Mouse (Mus musculus) E14TG2a.4 (cell line): Measurements from ENCODE around the gene Smg9.

ENCODE experiments used
- H3K27me3 ChIP-seq: 2 replicates; pipeline ENCODE4 v1.6.1; 2014; ENCODE audit warnings: low read length, control low read depth; ENCODE audit not compliant: insufficient read depth
- H3K36me3 ChIP-seq: 2 replicates; pipeline ENCODE4 v1.6.1; 2014; ENCODE audit warnings: low read length, control low read depth; ENCODE audit not compliant: insufficient read depth
- H3K4me1 ChIP-seq: replicated peaks from 2 replicates; pipeline ENCODE4 v1.6.1; 2014; ENCODE audit warnings: low read depth, low read length, control low read depth
- H3K4me3 ChIP-seq: replicated peaks from 2 replicates; pipeline ENCODE4 v1.5.1; 2014; ENCODE audit warnings: mild to moderate bottlenecking, low read length
- H3K9me3 ChIP-seq: 2 replicates; pipeline ENCODE4 v1.6.1; 2014; ENCODE audit warnings: low read length, control low read depth
- CTCF ChIP-seq: conservative IDR thresholded peaks from 2 replicates; pipeline ENCODE4 v1.5.1; 2014; ENCODE audit warnings: low read length
- NANOG ChIP-seq: IDR thresholded peaks from 2 replicates; pipeline ENCODE4 v1.6.1; 2014; ENCODE audit warnings: borderline replicate concordance, low read length, mixed read lengths
- POU5F1 ChIP-seq: IDR thresholded peaks from 2 replicates; pipeline ENCODE4 v1.6.1; 2014; ENCODE audit warnings: low read length, borderline replicate concordance

Smg9 gene

GRCm38 (mm10) chr7:24384070-24384469 lies 15.3 kb upstream of the Smg9 start:
- Histone ChIP-seq H3K4me3 (no peak overlapping the region), H3K9me3 (no peaks in the 10 kb centered on the region), H3K27me3 (peaks cover 47% of the 10 kb centered on the region), H3K4me1 (peaks cover 46% of the 10 kb centered on the region), H3K36me3 (no peaks in the 10 kb centered on the region)
- TF ChIP-seq CTCF, result no peak
- TF ChIP-seq POU5F1, result no peak
- TF ChIP-seq NANOG, result no peak

GRCm38 (mm10) chr7:24384827-24385226 lies 14.6 kb upstream of the Smg9 start:
- H3K9me3 ChIP-seq, result no peaks in the 10 kb centered on the region
- no peak overlapping the region for H3K4me3 ChIP-seq
- TF ChIP-seq NANOG (no peak), POU5F1 (no peak), CTCF (peak; percentile 84)
- no peaks in the 10 kb centered on the region for H3K36me3 ChIP-seq
- peaks cover 48% of the 10 kb centered on the region for H3K4me1 ChIP-seq
- peaks cover 40% of the 10 kb centered on the region for H3K27me3 ChIP-seq

GRCm38 (mm10) chr7:24387059-24387556 lies 12.3 kb upstream of the Smg9 start:
- peaks cover 49% of the 10 kb centered on the region for H3K4me1 ChIP-seq
- H3K27me3 ChIP-seq, result peaks cover 20% of the 10 kb centered on the region
- TF ChIP-seq CTCF (no peak), POU5F1 (no peak), NANOG (no peak)
- H3K9me3 ChIP-seq, result no peaks in the 10 kb centered on the region
- H3K4me3 ChIP-seq, result no peak overlapping the region
- no peaks in the 10 kb centered on the region for H3K36me3 ChIP-seq

GRCm38 (mm10) chr7:24389516-24390187 lies 9.8 kb upstream of the Smg9 start:
- Histone ChIP-seq H3K27me3 (peaks cover 2% of the 10 kb centered on the region), H3K4me3 (no peak overlapping the region), H3K36me3 (no peaks in the 10 kb centered on the region), H3K4me1 (peaks cover 35% of the 10 kb centered on the region), H3K9me3 (no peaks in the 10 kb centered on the region)
- TF ChIP-seq NANOG, result no peak
- TF ChIP-seq POU5F1, result no peak
- TF ChIP-seq CTCF, result no peak

- TF ChIP-seq POU5F1, result no peak
- no peak for TF ChIP-seq CTCF
- no peak for TF ChIP-seq NANOG
- no peak overlapping the region for H3K4me3 ChIP-seq
- no peaks in the 10 kb centered on the region for H3K36me3 ChIP-seq
- H3K4me1 ChIP-seq, result peaks cover 35% of the 10 kb centered on the region
- H3K27me3 ChIP-seq, result no peaks in the 10 kb centered on the region
- H3K9me3 ChIP-seq, result no peaks in the 10 kb centered on the region
Measured at GRCm38 (mm10) chr7:24390512-24390911, 8.9 kb upstream of the Smg9 start.

GRCm38 (mm10) chr7:24391077-24391476 lies 8.3 kb upstream of the Smg9 start:
- Histone ChIP-seq H3K36me3 (no peaks in the 10 kb centered on the region), H3K27me3 (no peaks in the 10 kb centered on the region), H3K4me3 (no peak overlapping the region), H3K4me1 (peaks cover 35% of the 10 kb centered on the region), H3K9me3 (no peaks in the 10 kb centered on the region)
- TF ChIP-seq POU5F1 (no peak), CTCF (no peak), NANOG (no peak)

- H3K27me3 ChIP-seq, result no peaks in the 10 kb centered on the region
- H3K4me3 ChIP-seq, result no peak overlapping the region
- TF ChIP-seq CTCF, result no peak
- no peaks in the 10 kb centered on the region for H3K36me3 ChIP-seq
- no peaks in the 10 kb centered on the region for H3K9me3 ChIP-seq
- H3K4me1 ChIP-seq, result peaks cover 31% of the 10 kb centered on the region
Measured at GRCm38 (mm10) chr7:24391687-24392086, 7.7 kb upstream of the Smg9 start.

GRCm38 (mm10) chr7:24394054-24394453 lies 5.4 kb upstream of the Smg9 start:
- Histone ChIP-seq H3K27me3 (no peaks in the 10 kb centered on the region), H3K4me3 (no peak overlapping the region), H3K36me3 (no peaks in the 10 kb centered on the region), H3K9me3 (no peaks in the 10 kb centered on the region), H3K4me1 (peaks cover 30% of the 10 kb centered on the region)
- TF ChIP-seq CTCF (no peak), NANOG (no peak)

- TF ChIP-seq CTCF, result no peak
- Histone ChIP-seq H3K4me1 (peaks cover 28% of the 10 kb centered on the region), H3K36me3 (no peaks in the 10 kb centered on the region), H3K9me3 (no peaks in the 10 kb centered on the region), H3K27me3 (no peaks in the 10 kb centered on the region), H3K4me3 (no peak overlapping the region)
Measured at GRCm38 (mm10) chr7:24394475-24395161, 4.8 kb upstream of the Smg9 start.
